8 mouse cellular contexts compared by ENCODE assay signal in genomic region chr7:120865100-120865499, GRCm38 (mm10). TPM values are rescaled to one million over a fixed set of nuclear protein-coding genes. Genes with fewer than 3 reads are reported as not detected.
DNase-seq lines count a peak whose midpoint lies in the region; ATAC-seq and TF ChIP-seq lines count a peak whose summit lies in the region.

No protein-coding gene starts in this region.

- intact Hi-C loops in left cerebral cortex, postnatal 36 days (cut with DNase I) = no loop called here

- WGBS in bone marrow, adult 2 months = 7% methylated on average over 7 of the region's 7 CpGs
- 11% methylated on average over 7 of the region's 7 CpGs for WGBS in forebrain, embryonic 16.5 days
- WGBS in intestine, embryonic 14.5 days = 2% methylated on average over 7 of the region's 7 CpGs
- 10% methylated on average over 7 of the region's 7 CpGs for WGBS in lung, adult 2 months
- 5% methylated on average over 7 of the region's 7 CpGs for WGBS in neural tube, embryonic 14.5 days

- peak; percentile 91 for DNase-seq in 416B (ENCODE audit: low read depth)
- DNase-seq in intestine, embryonic 14.5 days (ENCODE audit: low spot score) = peak; percentile 91
- DNase-seq in lung, adult 2 months = peak; percentile 27
- DNase-seq in frontal cortex, postnatal 10 days (ENCODE audit: low spot score in 2 of 2) = no peak
- DNase-seq in left cerebral cortex, postnatal 36 days (ENCODE audit: low spot score in 2 of 2) = no peak

- H3K36me3 ChIP-seq in forebrain, embryonic 16.5 days (ENCODE audit: control insufficient read depth, insufficient read depth) = no peaks in the 10 kb centered on the region; the same call in 1 of the 2 replicates
- peaks cover 2% of the 10 kb centered on the region; the same call in 1 of the 2 replicates for H3K36me3 ChIP-seq in intestine, embryonic 14.5 days (ENCODE audit: control insufficient read depth, insufficient read depth, low read length)
- H3K36me3 ChIP-seq in neural tube, embryonic 14.5 days (ENCODE audit: control insufficient read depth, insufficient read depth, low read length) = no peaks in the 10 kb centered on the region

- no peaks in the 10 kb centered on the region for H3K9me3 ChIP-seq in forebrain, embryonic 16.5 days (ENCODE audit: control insufficient read depth, low read length)
- H3K9me3 ChIP-seq in intestine, embryonic 14.5 days (ENCODE audit: control insufficient read depth, low read length) = no peaks in the 10 kb centered on the region
- no peaks in the 10 kb centered on the region for H3K9me3 ChIP-seq in neural tube, embryonic 14.5 days (ENCODE audit: control insufficient read depth, low read length)

- peak overlapping the region; percentile 43 for H3K4me3 ChIP-seq in bone marrow, adult 2 months (replicated peaks; ENCODE audit: control insufficient read depth, low read depth, low read length)
- H3K4me3 ChIP-seq in forebrain, embryonic 16.5 days (replicated peaks; ENCODE audit: low read length) = no peak overlapping the region
- no peak overlapping the region for H3K4me3 ChIP-seq in intestine, embryonic 14.5 days (ENCODE audit: low read depth, low read length)
- no peak overlapping the region for H3K4me3 ChIP-seq in lung, adult 2 months (replicated peaks; ENCODE audit: extremely low read depth, low read depth, low read length)
- no peak overlapping the region for H3K4me3 ChIP-seq in neural tube, embryonic 14.5 days (ENCODE audit: low read depth, low read length)

- H3K4me1 ChIP-seq in bone marrow, adult 2 months (ENCODE audit: control insufficient read depth, insufficient read depth, low read length) = peaks cover 3% of the 10 kb centered on the region
- peaks cover 8% of the 10 kb centered on the region for H3K4me1 ChIP-seq in forebrain, embryonic 16.5 days (replicated peaks; ENCODE audit: control insufficient read depth, insufficient read depth, low read length)
- peaks cover 65% of the 10 kb centered on the region for H3K4me1 ChIP-seq in intestine, embryonic 14.5 days (replicated peaks; ENCODE audit: control insufficient read depth, insufficient read depth, low read length)
- H3K4me1 ChIP-seq in lung, adult 2 months (ENCODE audit: control insufficient read depth, insufficient read depth, low read length) = no peaks in the 10 kb centered on the region; the same call in 1 of the 2 replicates
- peaks cover 18% of the 10 kb centered on the region for H3K4me1 ChIP-seq in neural tube, embryonic 14.5 days (ENCODE audit: control insufficient read depth, insufficient read depth, low read length)

- TF ChIP-seq CTCF in bone marrow, adult 2 months (IDR thresholded peaks at IDR 0.05; ENCODE audit: control insufficient read depth, insufficient read depth, low read length) = no peak
- TF ChIP-seq CTCF in lung, adult 2 months (IDR thresholded peaks at IDR 0.05; ENCODE audit: insufficient read depth, low read length) = no peak

- no peak overlapping the region for H3K4me2 ChIP-seq in forebrain, embryonic 16.5 days (ENCODE audit: low read length)
- peak overlapping the region; percentile 43 for H3K4me2 ChIP-seq in intestine, embryonic 14.5 days (ENCODE audit: low read length)
- H3K4me2 ChIP-seq in neural tube, embryonic 14.5 days (ENCODE audit: low read depth, low read length) = peak overlapping the region; percentile 21; the same call in 1 of the 2 replicates

- TF ChIP-seq POLR2A in bone marrow, adult 2 months (IDR thresholded peaks at IDR 0.05; ENCODE audit: borderline replicate concordance, control insufficient read depth, low read depth, low read length) = no peak
- no peak for TF ChIP-seq POLR2A in lung, adult 2 months (IDR thresholded peaks at IDR 0.05; ENCODE audit: borderline replicate concordance, extremely low read depth, low read depth, low read length)

- H3K27me3 ChIP-seq in forebrain, embryonic 16.5 days (replicated peaks; ENCODE audit: control insufficient read depth, insufficient read depth, low read length) = no peaks in the 10 kb centered on the region
- no peaks in the 10 kb centered on the region for H3K27me3 ChIP-seq in intestine, embryonic 14.5 days (replicated peaks; ENCODE audit: control insufficient read depth, insufficient read depth, low read length)
- H3K27me3 ChIP-seq in neural tube, embryonic 14.5 days (ENCODE audit: control insufficient read depth, insufficient read depth, low read length) = no peaks in the 10 kb centered on the region

- H3K9ac ChIP-seq in forebrain, embryonic 16.5 days (replicated peaks; ENCODE audit: low read depth, low read length) = no peak overlapping the region
- no peak overlapping the region for H3K9ac ChIP-seq in intestine, embryonic 14.5 days (ENCODE audit: low read length)
- no peak overlapping the region for H3K9ac ChIP-seq in neural tube, embryonic 14.5 days (replicated peaks; ENCODE audit: low read depth, low read length)

- ATAC-seq in forebrain, embryonic 16.5 days = peak; percentile 74
- ATAC-seq in intestine, embryonic 14.5 days (replicated peaks; ENCODE audit: low FRiP score, low TSS enrichment, low read depth) = peak; percentile 93
- peak; percentile 90 for ATAC-seq in neural tube, embryonic 14.5 days (ENCODE audit: low read depth)

- peak overlapping the region; percentile 44; the same call in 1 of the 2 replicates for H3K27ac ChIP-seq in bone marrow, adult 2 months (ENCODE audit: control insufficient read depth, insufficient read depth, low read depth, low read length, poor library complexity)
- H3K27ac ChIP-seq in forebrain, embryonic 16.5 days (ENCODE audit: low read length) = no peak overlapping the region
- H3K27ac ChIP-seq in intestine, embryonic 14.5 days (ENCODE audit: low read depth) = peak overlapping the region; percentile 82
- H3K27ac ChIP-seq in neural tube, embryonic 14.5 days (ENCODE audit: low read depth, low read length) = no peak overlapping the region

RNA-seq across cellular contexts. Expression of gene Eef2k, which starts 22.5 kb away (rescaled TPM):
- 39.2 and 39.8 TPM in 2 replicates for polyA plus RNA-seq in bone marrow, adult 2 months (2011; ENCODE audit: insufficient read depth, insufficient read length, low replicate concordance, missing spikeins)
- 38.9 and 40.3 TPM in 2 replicates for polyA plus RNA-seq in forebrain, embryonic 16.5 days (2015; fragmentation: Nextera tagmentation; extraction: Ambion mirVana)
- 16.3 and 18.8 TPM in 2 replicates for polyA plus RNA-seq in intestine, embryonic 14.5 days (2014; fragmentation: Nextera tagmentation; extraction: Ambion mirVana)
- polyA plus RNA-seq in lung, adult 2 months (2012; rRNA removed) = 12.0 and 13.9 TPM in 2 replicates
- 11.6 and 16.9 TPM in 2 replicates for polyA plus RNA-seq in neural tube, embryonic 14.5 days (2014; fragmentation: Nextera tagmentation; extraction: Ambion mirVana)
- 10 to 100 TPM; 27.9 to 32.0 TPM for total RNA-seq in left cerebral cortex, postnatal 36 days (2021)

RNA-seq across cellular contexts. Expression of gene Polr3e, which starts 52.4 kb away (rescaled TPM):
- polyA plus RNA-seq in bone marrow, adult 2 months (2011; ENCODE audit: insufficient read depth, insufficient read length, low replicate concordance, missing spikeins) = 6.5 and 14.2 TPM in 2 replicates
- 32.6 and 34.5 TPM in 2 replicates for polyA plus RNA-seq in forebrain, embryonic 16.5 days (2015; fragmentation: Nextera tagmentation; extraction: Ambion mirVana)
- polyA plus RNA-seq in intestine, embryonic 14.5 days (2014; fragmentation: Nextera tagmentation; extraction: Ambion mirVana) = 27.7 and 30.5 TPM in 2 replicates
- 12.6 and 14.4 TPM in 2 replicates for polyA plus RNA-seq in lung, adult 2 months (2012; rRNA removed)
- polyA plus RNA-seq in neural tube, embryonic 14.5 days (2014; fragmentation: Nextera tagmentation; extraction: Ambion mirVana) = 14.5 and 16.2 TPM in 2 replicates
- 10 to 100 TPM; 27.8 to 28.0 TPM for total RNA-seq in left cerebral cortex, postnatal 36 days (2021)

RNA-seq across cellular contexts. Expression of gene Gm5737, which starts 52.9 kb away (rescaled TPM):
- not detected in 2 replicates for polyA plus RNA-seq in bone marrow, adult 2 months (2011; ENCODE audit: insufficient read depth, insufficient read length, low replicate concordance, missing spikeins)
- not detected in 2 replicates for polyA plus RNA-seq in forebrain, embryonic 16.5 days (2015; fragmentation: Nextera tagmentation; extraction: Ambion mirVana)
- not detected in 2 replicates for polyA plus RNA-seq in intestine, embryonic 14.5 days (2014; fragmentation: Nextera tagmentation; extraction: Ambion mirVana)
- 0.58 and 0.83 TPM in 2 replicates for polyA plus RNA-seq in lung, adult 2 months (2012; rRNA removed)
- not detected in 2 replicates for polyA plus RNA-seq in neural tube, embryonic 14.5 days (2014; fragmentation: Nextera tagmentation; extraction: Ambion mirVana)
- not detected for total RNA-seq in left cerebral cortex, postnatal 36 days (2021)

Comparison
In these comparisons a context has a peak if more than half of its experiments do, and no peak if none do; other contexts are left out.
1. DNase-seq: peak in 416B (single experiment), intestine, embryonic 14.5 days (single experiment) and lung, adult 2 months (single experiment); none in frontal cortex, postnatal 10 days (0 of 2) and left cerebral cortex, postnatal 36 days (0 of 2).
2. H3K27ac ChIP-seq: peak in bone marrow, adult 2 months (single experiment) and intestine, embryonic 14.5 days (single experiment); none in forebrain, embryonic 16.5 days (single experiment) and neural tube, embryonic 14.5 days (single experiment).
3. Peak in every context shown above with its lines, with median percentiles within 50 percentile points of each other: ATAC-seq.